Mouse (Mus musculus) hindbrain, embryonic 11.5 days (tissue): Measurements from ENCODE around the gene Jmjd6. TPM values are rescaled to one million over a fixed set of nuclear protein-coding genes. Genes with fewer than 3 reads are reported as not detected.

Experiments
- ATAC-seq: fragments of 200-750 bp; cut with Nextera tagmentation; 2 replicates; pipeline ENCODE4 v1.8.0; 2017; ENCODE audit warnings: mild to moderate bottlenecking, moderate TSS enrichment, moderate library complexity; ENCODE audit not compliant: low FRiP score
- DNase-seq: peaks from one replicate; pipeline ENCODE4 v3.0.0-alpha.2; 2015; ENCODE audit warnings: low spot score
- H3K27ac ChIP-seq: fragments of 300-500 bp; sonication (generic); 2 replicates; pipeline ENCODE4 v1.5.1; 2014; ENCODE audit warnings: mild to moderate bottlenecking, low read depth, low read length
- H3K27me3 ChIP-seq: fragments of 300-500 bp; sonication (generic); 2 replicates; pipeline ENCODE4 v1.6.1; 2014; ENCODE audit warnings: mild to moderate bottlenecking, low read length, moderate library complexity, mixed read lengths; ENCODE audit not compliant: control insufficient read depth, insufficient read depth
- H3K36me3 ChIP-seq: fragments of 300-500 bp; sonication (generic); 2 replicates; pipeline ENCODE4 v1.6.1; 2014; ENCODE audit warnings: mild to moderate bottlenecking, low read length, moderate library complexity, mixed read lengths; ENCODE audit not compliant: control insufficient read depth, insufficient read depth
- H3K4me1 ChIP-seq: fragments of 300-500 bp; sonication (generic); replicated peaks from 2 replicates; pipeline ENCODE4 v1.6.1; 2014; ENCODE audit warnings: low read length, mixed read lengths; ENCODE audit not compliant: control insufficient read depth, insufficient read depth
- H3K4me2 ChIP-seq: fragments of 300-500 bp; sonication (generic); replicated peaks from 2 replicates; pipeline ENCODE4 v1.6.1; 2014; ENCODE audit warnings: mild to moderate bottlenecking, low read depth, low read length
- H3K4me3 ChIP-seq: fragments of 300-500 bp; sonication (generic); 2 replicates; pipeline ENCODE4 v1.5.1; 2014; ENCODE audit warnings: low read depth, low read length
- H3K9ac ChIP-seq: fragments of 300-500 bp; sonication (generic); 2 replicates; pipeline ENCODE4 v1.6.1; 2014; ENCODE audit warnings: low read depth, low read length
- H3K9me3 ChIP-seq: fragments of 300-500 bp; sonication (generic); 2 replicates; pipeline ENCODE4 v1.6.1; 2016; ENCODE audit warnings: low read length; ENCODE audit not compliant: control insufficient read depth
- WGBS: fragments of 180-500 bp; shearing (Covaris S2); extraction: QIAGEN DNeasy Blood & Tissue Kit; methylation state at CpG from one replicate; pipeline ENCODE4 v1.1.7; 2014; 5-methylcytosine and 5-hydroxymethylcytosine counted together
- polyA plus RNA-seq: library from polyadenylated mRNA; unstranded; fragments of >200 nt; fragmentation: Nextera tagmentation; extraction: Ambion mirVana; gene quantifications from 2 replicates; pipeline ENCODE4 v1.2.1, GENCODE M21; 2014

The Jmjd6 gene
- polyA plus RNA-seq, 1 experiment from 2014 or later = 91.3 TPM

DNA sequence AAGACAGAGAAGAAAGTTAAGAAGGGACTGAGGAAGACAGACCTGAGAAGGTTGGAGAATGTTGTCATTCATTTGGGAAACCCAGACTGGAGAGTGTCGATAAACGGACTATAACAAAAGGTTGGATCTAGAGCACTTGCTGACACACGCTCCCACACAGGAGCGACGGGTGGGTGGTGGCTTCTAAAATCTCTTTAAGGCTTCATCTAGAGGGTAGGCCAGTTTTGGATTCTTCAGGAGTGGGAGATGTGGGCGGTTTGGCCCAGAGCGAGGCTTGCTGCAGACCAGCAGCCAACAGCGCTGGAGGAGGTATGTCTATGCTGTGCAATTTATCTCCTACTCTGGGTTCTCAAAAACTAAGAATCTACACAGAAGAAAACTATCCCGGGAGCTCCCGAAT is 20.6 kb downstream of the Jmjd6 start:
- Histone ChIP-seq H3K27ac (no peak overlapping the region), H3K36me3 (no peaks in the 10 kb centered on the region), H3K9me3 (no peaks in the 10 kb centered on the region), H3K27me3 (no peaks in the 10 kb centered on the region), H3K9ac (no peak overlapping the region), H3K4me2 (no peak overlapping the region), H3K4me3 (no peak overlapping the region), H3K4me1 (peaks cover 13% of the 10 kb centered on the region)
- WGBS = 92% methylated on average over 10 of the region's 10 CpGs
- DNase-seq (no peak), ATAC-seq (no peak)

DNA sequence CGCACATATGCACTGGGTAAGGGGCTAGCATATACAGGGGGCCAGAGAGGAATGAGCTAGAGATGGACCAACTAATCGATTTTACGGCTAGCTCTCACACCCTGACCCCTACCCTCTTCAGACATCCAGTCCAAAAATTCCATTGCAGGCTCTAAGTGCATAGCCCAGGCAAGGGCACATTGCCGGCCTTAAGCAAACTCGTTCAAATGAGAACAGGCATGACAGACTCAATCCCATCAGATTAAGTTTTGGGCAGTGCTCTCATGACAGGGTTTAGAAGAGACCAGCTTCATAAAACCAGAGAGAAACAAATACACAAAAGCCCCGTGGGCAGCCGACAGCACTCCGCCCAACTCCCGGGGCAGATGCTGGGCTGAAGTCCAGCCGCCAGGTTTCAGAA is 21.0 kb downstream of the Jmjd6 start:
- no peaks in the 10 kb centered on the region for H3K9me3 ChIP-seq
- no peaks in the 10 kb centered on the region for H3K36me3 ChIP-seq
- no peak overlapping the region for H3K27ac ChIP-seq
- no peak overlapping the region for H3K4me3 ChIP-seq
- 74% methylated on average over 10 of the region's 10 CpGs for WGBS
- no peak overlapping the region for H3K4me2 ChIP-seq
- no peaks in the 10 kb centered on the region for H3K27me3 ChIP-seq
- no peak for DNase-seq
- no peak overlapping the region for H3K9ac ChIP-seq
- no peak for ATAC-seq
- H3K4me1 ChIP-seq = peaks cover 13% of the 10 kb centered on the region

DNA sequence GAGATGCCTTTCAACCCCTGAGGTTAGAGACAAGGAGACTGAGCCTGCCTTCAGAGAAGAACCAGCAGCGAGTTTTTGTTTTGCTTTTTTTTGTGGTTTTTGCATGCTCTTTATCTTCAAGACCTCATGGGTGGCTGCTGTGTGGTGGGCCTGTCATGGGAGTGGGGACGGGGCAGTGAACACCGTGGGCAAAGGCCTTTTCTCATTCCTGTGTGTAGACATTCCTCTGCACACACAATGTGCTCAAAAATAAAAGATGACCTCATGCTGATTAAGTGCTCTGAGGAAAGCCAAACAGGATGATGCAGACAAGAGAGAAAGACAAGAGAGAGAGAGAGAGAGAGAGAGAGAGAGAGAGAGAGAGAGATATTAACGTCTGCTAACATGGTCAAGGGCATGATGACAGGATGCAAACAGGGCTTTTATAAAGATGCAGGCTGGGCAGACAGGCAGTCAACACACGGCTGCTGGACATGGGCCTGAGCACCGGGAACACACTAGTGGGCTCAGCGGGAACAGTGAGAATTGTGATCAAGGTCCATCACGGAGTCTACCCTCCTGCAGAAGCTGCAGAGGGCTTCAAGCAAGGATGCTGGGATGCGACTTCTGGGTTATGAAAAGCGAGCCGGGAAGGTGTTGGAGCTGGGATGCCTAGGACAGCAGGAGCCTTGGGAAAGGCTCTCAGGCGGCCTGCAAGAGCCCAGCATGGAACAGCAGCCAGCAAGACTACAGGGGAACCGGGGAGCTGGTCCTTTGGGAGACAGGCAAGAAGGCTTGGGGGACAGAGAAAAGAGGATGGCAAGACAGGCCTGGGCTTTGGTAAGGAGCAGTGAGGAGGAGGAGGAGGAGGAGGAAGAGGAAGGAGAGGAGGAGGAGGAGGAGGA is 21.9 kb downstream of the Jmjd6 start:
- no peak overlapping the region for H3K27ac ChIP-seq
- WGBS = 54% methylated on average over 13 of the region's 13 CpGs
- 0 out of 2 replicates have a peak overlapping the region, but pooled peaks have one; percentile 1 for H3K9ac ChIP-seq

DNA sequence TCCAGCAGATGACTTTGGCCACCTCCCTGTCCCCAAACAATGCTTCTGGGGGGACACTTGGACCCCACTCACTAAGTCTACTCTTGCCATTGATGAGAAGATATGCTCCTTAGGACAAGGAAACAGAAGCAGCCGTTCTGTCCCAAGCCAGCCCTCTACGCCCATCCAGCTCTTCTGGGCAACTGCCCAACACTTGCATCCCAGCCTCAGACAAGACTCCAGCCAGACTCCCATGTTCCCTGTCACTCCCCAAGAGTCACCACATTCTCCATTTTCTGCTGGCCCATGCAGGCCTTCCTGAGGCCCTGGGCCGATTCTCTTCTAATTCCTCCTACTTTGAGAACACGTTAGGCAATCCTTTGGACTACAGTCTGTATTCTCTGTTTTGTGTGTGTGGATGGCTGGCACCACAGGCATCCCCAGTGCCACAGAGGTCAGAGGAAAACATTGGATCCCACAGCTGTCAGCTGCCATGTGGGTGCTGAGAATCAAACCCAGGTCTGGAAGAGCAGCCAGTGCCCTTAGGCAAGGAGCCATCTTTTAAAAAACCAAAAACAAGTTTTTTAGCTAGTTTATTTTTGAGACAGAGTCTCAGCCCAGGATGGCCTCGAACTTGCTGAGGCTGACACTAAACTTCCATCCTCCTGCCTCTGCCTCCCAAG is 23.2 kb downstream of the Jmjd6 start:
- DNase-seq = no peak
- ATAC-seq = no peak
- Histone ChIP-seq H3K4me3 (no peak overlapping the region), H3K4me1 (peaks cover 12% of the 10 kb centered on the region), H3K36me3 (no peaks in the 10 kb centered on the region), H3K9me3 (no peaks in the 10 kb centered on the region), H3K4me2 (no peak overlapping the region), H3K27me3 (no peaks in the 10 kb centered on the region), H3K27ac (no peak overlapping the region), H3K9ac (no peak overlapping the region)
- WGBS = 86% methylated on average over 5 of the region's 5 CpGs

More for the DNA sequence above, 21.9 kb downstream of the Jmjd6 start:
- Histone ChIP-seq H3K4me3 (no peak overlapping the region), H3K27me3 (no peaks in the 10 kb centered on the region), H3K9me3 (no peaks in the 10 kb centered on the region), H3K36me3 (no peaks in the 10 kb centered on the region), H3K4me2 (no peak overlapping the region), H3K4me1 (peaks cover 10% of the 10 kb centered on the region; the same call in 1 of the 2 replicates)
- DNase-seq = no peak
- no peak for ATAC-seq

DNA sequence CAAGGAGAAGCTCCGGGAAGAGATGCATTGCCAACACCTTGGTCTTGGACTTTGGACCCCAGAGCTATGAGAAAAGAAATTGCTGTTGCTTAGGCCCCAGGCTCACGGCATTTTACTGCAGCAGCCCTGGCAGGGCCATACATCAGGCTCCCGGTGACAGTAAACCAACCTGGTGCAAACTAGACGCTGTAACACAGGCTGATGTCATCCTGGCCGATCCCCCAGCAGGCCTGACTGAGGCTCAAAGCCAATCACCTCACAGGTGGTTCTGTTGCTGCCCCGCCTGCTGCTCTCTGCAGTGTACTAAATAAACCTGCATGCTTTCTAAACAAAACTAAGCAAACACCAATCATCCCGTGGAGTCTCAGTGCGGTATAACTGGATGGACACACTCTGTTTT is 24.5 kb downstream of the Jmjd6 start:
- Histone ChIP-seq H3K36me3 (no peaks in the 10 kb centered on the region), H3K9ac (no peak overlapping the region), H3K27me3 (no peaks in the 10 kb centered on the region), H3K9me3 (no peaks in the 10 kb centered on the region), H3K27ac (no peak overlapping the region), H3K4me1 (peaks cover 25% of the 10 kb centered on the region), H3K4me3 (no peak overlapping the region), H3K4me2 (no peak overlapping the region)
- DNase-seq = no peak
- 71% methylated on average over 8 of the region's 8 CpGs for WGBS
- no peak for ATAC-seq

DNA sequence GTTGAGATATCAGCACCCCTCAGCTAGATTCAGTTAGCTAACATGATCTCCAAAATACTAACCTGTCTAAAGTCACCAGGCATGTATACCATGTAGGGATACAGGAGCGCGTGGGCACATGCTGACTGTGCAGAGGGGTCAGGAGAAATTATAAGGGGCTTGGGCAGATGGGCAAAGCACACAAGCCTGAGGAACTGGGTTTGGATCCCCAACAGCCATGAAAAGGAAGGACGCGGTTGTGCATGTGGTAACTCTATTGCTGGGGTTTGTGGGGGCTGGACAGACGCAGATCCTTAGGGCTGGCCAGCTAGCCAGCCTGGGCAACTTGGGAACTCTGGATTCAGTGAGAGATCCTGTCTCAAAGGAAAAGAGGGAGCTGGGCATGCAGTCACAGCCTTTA is 25.7 kb downstream of the Jmjd6 start:
- ATAC-seq = no peak
- H3K9ac ChIP-seq = no peak overlapping the region
- WGBS = 94% methylated on average over 5 of the region's 5 CpGs
- H3K4me2 ChIP-seq = no peak overlapping the region
- no peak overlapping the region for H3K4me3 ChIP-seq
- H3K27ac ChIP-seq = no peak overlapping the region
- H3K36me3 ChIP-seq = no peaks in the 10 kb centered on the region
- H3K27me3 ChIP-seq = no peaks in the 10 kb centered on the region
- no peak for DNase-seq
- H3K4me1 ChIP-seq = peaks cover 37% of the 10 kb centered on the region
- H3K9me3 ChIP-seq = no peaks in the 10 kb centered on the region

DNA sequence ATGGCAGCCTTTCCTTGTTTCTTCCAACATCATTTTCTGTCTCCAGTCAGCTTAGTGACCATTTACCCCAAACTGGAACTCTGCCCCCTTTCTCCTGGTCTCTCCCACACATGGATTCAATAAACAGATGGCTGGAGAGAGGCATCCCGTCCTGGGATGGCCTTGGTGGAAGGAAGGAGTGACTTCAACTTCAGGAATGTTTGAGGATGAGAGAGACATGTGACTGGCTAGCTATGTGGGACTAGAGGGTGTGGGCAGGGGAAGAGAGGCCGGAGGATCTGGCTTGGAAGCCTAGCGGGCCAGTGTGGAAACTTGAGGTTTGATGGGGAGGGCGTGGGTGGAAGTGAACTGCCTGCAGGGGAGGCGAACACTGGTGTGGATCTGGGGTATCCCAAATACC is 26.5 kb downstream of the Jmjd6 start:
- no peak overlapping the region for H3K27ac ChIP-seq
- H3K9me3 ChIP-seq = no peaks in the 10 kb centered on the region
- ATAC-seq (no peak), DNase-seq (no peak)
- no peak overlapping the region for H3K9ac ChIP-seq
- WGBS = 80% methylated on average over 5 of the region's 5 CpGs
- H3K4me1 ChIP-seq = peaks cover 36% of the 10 kb centered on the region
- no peaks in the 10 kb centered on the region for H3K36me3 ChIP-seq
- H3K4me3 ChIP-seq = no peak overlapping the region
- H3K4me2 ChIP-seq = no peak overlapping the region
- no peaks in the 10 kb centered on the region for H3K27me3 ChIP-seq

DNA sequence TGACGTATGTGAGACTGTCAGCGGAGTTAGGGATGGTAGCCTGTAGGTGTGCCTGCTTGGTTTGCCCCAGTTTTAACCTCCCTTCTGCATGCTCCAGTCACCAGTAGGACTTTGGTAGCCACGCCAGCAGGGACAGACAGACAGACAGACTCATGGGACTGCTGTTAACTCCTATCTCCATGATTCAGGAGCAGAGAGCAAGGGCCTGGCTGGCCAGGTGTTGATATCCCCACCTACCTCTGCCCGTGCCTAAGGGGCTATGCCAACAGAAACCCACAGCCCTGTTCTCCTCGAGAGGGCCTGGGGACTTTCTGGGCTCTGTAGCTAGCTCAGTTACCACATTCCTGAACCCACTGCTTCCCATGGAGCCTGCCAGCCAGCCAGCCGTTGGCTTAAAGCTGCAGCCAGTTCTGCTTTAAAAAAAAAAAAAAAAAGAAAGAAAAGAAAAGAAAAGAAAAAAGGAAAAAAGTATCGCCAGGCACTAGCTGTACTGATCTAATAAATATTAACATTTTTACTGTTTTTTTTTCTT is 28.3 kb downstream of the Jmjd6 start:
- H3K4me2 ChIP-seq = peak overlapping the region; percentile 14
- no peak overlapping the region for H3K4me3 ChIP-seq
- WGBS = 22% methylated on average over 7 of the region's 7 CpGs
- no peaks in the 10 kb centered on the region for H3K9me3 ChIP-seq
- peaks cover 40% of the 10 kb centered on the region for H3K4me1 ChIP-seq
- H3K36me3 ChIP-seq = no peaks in the 10 kb centered on the region
- DNase-seq = no peak
- H3K27ac ChIP-seq = peak overlapping the region; percentile 96
- ATAC-seq = no peak
- H3K9ac ChIP-seq = peak overlapping the region; percentile 38; the same call in 1 of the 2 replicates
- H3K27me3 ChIP-seq = no peaks in the 10 kb centered on the region
